Mouse (Mus musculus) limb, embryonic 15.5 days (tissue): Measurements from ENCODE around the gene Uhrf2. TPM values are rescaled to one million over a fixed set of nuclear protein-coding genes. Genes with fewer than 3 reads are reported as not detected.
"Not testable (repeated sequence)": the region's sequence is repeated elsewhere in the genome, so short reads cannot be mapped to it uniquely, and the experiment has no call there.

ENCODE experiments used
- ATAC-seq: fragments of 200-750 bp; cut with Nextera tagmentation; 2 replicates; pipeline ENCODE4 v1.8.0; 2017; ENCODE audit warnings: low read depth, moderate TSS enrichment; ENCODE audit not compliant: insufficient number of reproducible peaks, low FRiP score, low TSS enrichment
- H3K27ac ChIP-seq: fragments of 300-500 bp; sonication (generic); 2 replicates; pipeline ENCODE4 v1.5.1; 2015; ENCODE audit warnings: moderate library complexity, mild to moderate bottlenecking, inconsistent platforms
- H3K27me3 ChIP-seq: fragments of 300-500 bp; sonication (generic); 2 replicates; pipeline ENCODE4 v1.6.1; 2015; ENCODE audit warnings: inconsistent platforms
- H3K36me3 ChIP-seq: fragments of 300-500 bp; sonication (generic); 2 replicates; pipeline ENCODE4 v1.6.1; 2015; ENCODE audit warnings: inconsistent platforms
- H3K4me1 ChIP-seq: fragments of 300-500 bp; sonication (generic); 2 replicates; pipeline ENCODE4 v1.6.1; 2015; ENCODE audit warnings: inconsistent platforms
- H3K4me2 ChIP-seq: fragments of 300-500 bp; sonication (generic); 2 replicates; pipeline ENCODE4 v1.6.1; 2015; ENCODE audit warnings: mild to moderate bottlenecking, inconsistent platforms
- H3K4me3 ChIP-seq: fragments of 300-500 bp; sonication (generic); 2 replicates; pipeline ENCODE4 v1.5.1; 2015; ENCODE audit warnings: mild to moderate bottlenecking, inconsistent platforms
- H3K9ac ChIP-seq: fragments of 300-500 bp; sonication (generic); 2 replicates; pipeline ENCODE4 v1.6.1; 2015; ENCODE audit warnings: inconsistent platforms
- H3K9me3 ChIP-seq: fragments of 300-500 bp; sonication (generic); 2 replicates; pipeline ENCODE4 v1.6.1; 2016; ENCODE audit warnings: inconsistent platforms
- WGBS: fragments of 180-500 bp; shearing (Covaris S2); methylation state at CpG from one replicate; pipeline ENCODE4 v1.1.7; 2015; 5-methylcytosine and 5-hydroxymethylcytosine counted together
- polyA plus RNA-seq: library from polyadenylated mRNA; unstranded; fragments of >200 nt; fragmentation: Nextera tagmentation; extraction: Ambion mirVana; gene quantifications from 2 replicates; pipeline ENCODE4 v1.2.1, GENCODE M21; 2015

Uhrf2 gene
- 44.5 and 60.6 TPM in 2 replicates for polyA plus RNA-seq

- peak within 1 kb of the TSS; percentile 95 for H3K27ac ChIP-seq
- H3K4me1 ChIP-seq = peaks cover 17% of the 10 kb centered on the region
- H3K4me2 ChIP-seq = peak within 1 kb of the TSS; percentile 72
- WGBS = 2% methylated on average over 74 of the region's 74 CpGs
- peak; percentile 96 for ATAC-seq
- H3K9ac ChIP-seq = peak within 1 kb of the TSS; percentile 99
- H3K4me3 ChIP-seq = peak within 1 kb of the TSS; percentile 99
- no peaks in the 10 kb centered on the region for H3K9me3 ChIP-seq
- no peaks in the 10 kb centered on the region for H3K27me3 ChIP-seq
- no peaks in the 10 kb centered on the region for H3K36me3 ChIP-seq
These were observed at the start of gene Uhrf2 for GRCm38 (mm10) chr19:30029894-30030635. Gene Uhrf2 (plus strand): TSS chr19:30030513.

DNA sequence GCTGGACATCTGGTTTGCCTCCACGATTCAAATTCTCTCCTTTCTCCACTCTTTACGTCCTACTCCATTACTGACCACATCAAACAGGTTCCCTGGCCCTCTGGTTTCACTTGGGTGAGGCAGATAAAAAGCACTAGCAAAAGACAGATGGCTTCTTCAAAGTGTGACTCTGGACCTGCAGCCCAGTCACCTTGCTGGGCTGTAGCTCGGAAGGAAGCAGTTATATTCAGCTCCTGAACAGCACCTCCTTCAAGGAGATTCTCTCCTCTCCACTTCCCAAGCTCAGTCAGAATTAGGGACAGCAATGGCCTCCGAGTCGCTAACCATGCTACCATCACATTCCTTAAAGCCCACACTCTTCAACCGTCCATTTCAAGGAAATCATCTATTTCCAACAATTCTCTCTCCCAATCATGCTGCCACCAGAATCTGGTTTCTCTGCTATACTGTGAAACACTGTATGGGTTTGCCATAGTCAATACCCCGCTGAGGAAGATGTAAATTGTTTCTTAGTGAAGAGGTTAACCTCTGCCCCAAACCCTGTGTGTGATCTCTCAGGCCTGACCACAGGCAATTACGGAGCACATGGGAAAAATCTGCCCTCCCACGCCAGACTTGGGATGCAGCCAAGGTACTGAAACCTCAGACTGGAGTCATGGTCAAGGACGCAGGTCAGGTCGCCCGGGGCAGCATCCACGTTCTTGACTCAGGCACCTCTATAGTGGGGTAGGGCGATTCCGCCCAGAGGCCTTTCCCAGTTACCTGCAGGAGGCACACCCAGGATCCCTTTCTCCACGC lies 45.9 kb upstream of the Uhrf2 start:
- 65% methylated on average over 16 of the region's 16 CpGs for WGBS
- Histone ChIP-seq H3K4me2 (no peak overlapping the region), H3K27ac (no peak overlapping the region), H3K9me3 (no peaks in the 10 kb centered on the region), H3K27me3 (no peaks in the 10 kb centered on the region), H3K36me3 (no peaks in the 10 kb centered on the region), H3K4me3 (no peak overlapping the region), H3K4me1 (no peaks in the 10 kb centered on the region), H3K9ac (no peak overlapping the region)
- ATAC-seq = no peak

DNA sequence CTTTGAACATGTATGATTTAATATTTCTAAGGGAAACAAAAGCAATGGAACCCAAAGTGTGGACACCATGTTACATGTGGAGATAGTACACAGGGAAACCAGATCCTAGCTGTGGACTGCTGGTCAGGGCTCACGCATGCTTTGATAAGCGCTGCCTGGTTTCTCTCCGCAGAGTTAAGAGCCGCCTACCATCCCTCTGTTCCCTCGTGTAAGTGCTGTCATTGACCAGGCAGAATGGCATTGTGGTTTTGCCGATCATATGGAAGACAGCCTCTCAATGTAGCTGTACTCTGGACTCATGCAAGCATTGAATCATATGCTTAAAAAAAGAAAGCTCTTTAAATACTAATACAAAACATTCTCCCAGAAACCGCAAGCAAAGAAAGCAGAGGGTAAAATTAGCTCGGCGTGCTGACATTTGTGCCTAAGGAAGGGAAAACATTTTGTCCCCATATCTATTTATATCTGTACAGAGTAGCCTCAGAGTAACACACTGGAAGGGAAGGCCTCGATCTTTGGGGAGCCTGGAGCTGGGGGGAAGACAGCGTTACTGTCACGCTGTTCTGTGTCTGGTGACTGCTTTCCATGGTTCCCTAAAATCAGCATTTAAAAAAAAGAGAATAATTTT lies 43.7 kb upstream of the Uhrf2 start:
- Histone ChIP-seq H3K27me3 (no peaks in the 10 kb centered on the region), H3K9me3 (no peaks in the 10 kb centered on the region), H3K4me2 (no peak overlapping the region), H3K4me1 (no peaks in the 10 kb centered on the region), H3K4me3 (no peak overlapping the region), H3K27ac (no peak overlapping the region), H3K36me3 (no peaks in the 10 kb centered on the region), H3K9ac (no peak overlapping the region)
- WGBS = 74% methylated on average over 12 of the region's 12 CpGs
- ATAC-seq = no peak

GRCm38 (mm10) chr19:30000406-30001365 lies 29.6 kb upstream of the Uhrf2 start:
- Histone ChIP-seq H3K27me3 (no peaks in the 10 kb centered on the region), H3K36me3 (no peaks in the 10 kb centered on the region), H3K4me2 (no peak overlapping the region), H3K9me3 (no peaks in the 10 kb centered on the region), H3K4me3 (no peak overlapping the region), H3K4me1 (no peaks in the 10 kb centered on the region), H3K9ac (no peak overlapping the region), H3K27ac (no peak overlapping the region)
- WGBS = 72% methylated on average over 12 of the region's 12 CpGs
- no peak for ATAC-seq

GRCm38 (mm10) chr19:30001550-30001949 lies 28.8 kb upstream of the Uhrf2 start:
- Histone ChIP-seq H3K27ac (no peak overlapping the region), H3K9ac (no peak overlapping the region), H3K9me3 (no peaks in the 10 kb centered on the region), H3K4me3 (no peak overlapping the region), H3K4me2 (no peak overlapping the region), H3K27me3 (no peaks in the 10 kb centered on the region), H3K4me1 (no peaks in the 10 kb centered on the region), H3K36me3 (no peaks in the 10 kb centered on the region)
- ATAC-seq = no peak
- WGBS = 78% methylated on average over 6 of the region's 6 CpGs

DNA sequence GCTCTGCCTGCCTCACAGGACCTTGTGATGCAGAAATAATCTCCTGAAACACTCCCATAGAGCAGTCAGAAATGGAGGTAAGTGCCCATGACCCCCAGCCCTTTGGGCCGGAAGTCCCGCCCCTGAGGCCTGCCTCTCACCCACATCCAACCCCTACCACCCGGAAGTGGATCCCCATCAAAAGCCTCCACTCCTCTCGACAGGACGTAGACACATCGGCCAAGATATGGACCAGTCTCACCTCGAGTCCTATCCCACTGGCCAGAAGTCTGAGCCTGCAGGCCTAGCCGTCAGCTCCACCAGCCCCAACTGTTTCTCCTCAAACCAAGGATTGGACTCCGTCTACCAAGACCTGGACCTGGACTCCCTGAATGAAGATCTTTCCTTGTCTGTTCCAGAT lies 26.7 kb upstream of the Uhrf2 start, which contains the start of gene Trpd52l3:
TSS of gene Trpd52l3 (plus strand) at position 170 of the 400 bp plus-strand sequence.
- Histone ChIP-seq H3K36me3 (no peaks in the 10 kb centered on the region), H3K27ac (no peak within 1 kb of the TSS), H3K27me3 (no peaks in the 10 kb centered on the region), H3K9me3 (no peaks in the 10 kb centered on the region), H3K4me3 (no peak within 1 kb of the TSS), H3K4me2 (no peak within 1 kb of the TSS), H3K9ac (no peak within 1 kb of the TSS), H3K4me1 (no peaks in the 10 kb centered on the region)
- ATAC-seq = no peak
- WGBS = 94% methylated on average over 9 of the region's 9 CpGs

- 85% methylated on average over 3 of the region's 3 CpGs for WGBS
- ATAC-seq = no peak
These were observed 23.9 kb upstream of the Uhrf2 start for GRCm38 (mm10) chr19:30006371-30006770.

DNA sequence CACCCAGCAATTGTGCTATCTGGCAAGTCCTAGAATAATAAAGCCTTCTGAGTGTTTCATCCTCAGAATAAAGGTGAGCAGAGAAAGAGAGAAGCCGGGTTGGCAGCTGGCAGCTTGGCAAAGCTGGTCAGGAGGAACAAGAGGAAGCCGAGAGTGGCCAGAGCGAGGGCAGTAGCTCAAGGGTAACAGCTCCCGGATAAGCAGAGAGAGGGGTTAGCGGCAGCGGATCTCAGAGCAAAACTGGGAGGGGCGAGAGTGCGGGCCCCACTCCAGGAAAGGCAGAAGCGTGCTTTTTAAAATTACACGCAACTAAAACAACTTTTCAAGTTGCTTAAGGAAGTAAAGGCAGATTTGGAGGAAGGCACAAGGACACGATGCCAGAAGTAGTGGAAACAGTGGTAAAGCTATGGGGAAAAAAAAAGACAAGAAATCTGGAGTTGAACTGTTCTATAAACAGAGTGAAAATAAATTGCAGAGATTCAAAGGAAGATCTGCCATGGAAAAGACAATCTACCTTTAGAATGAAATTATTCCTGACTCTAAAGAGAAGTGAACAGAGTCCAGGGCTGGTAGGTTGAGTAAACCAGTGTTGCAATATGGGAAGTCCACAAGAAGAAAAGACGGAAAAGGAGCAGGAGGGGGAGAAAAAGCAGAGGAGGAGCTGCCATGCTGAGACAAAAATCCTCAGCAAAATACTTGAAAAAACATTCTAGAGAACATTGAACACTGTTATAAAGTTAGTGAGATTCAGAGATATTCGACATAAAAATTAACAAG lies 19.6 kb upstream of the Uhrf2 start:
- no peak for ATAC-seq
- Histone ChIP-seq H3K27me3 (no peaks in the 10 kb centered on the region), H3K4me3 (no peak overlapping the region), H3K36me3 (no peaks in the 10 kb centered on the region), H3K4me2 (no peak overlapping the region), H3K9ac (no peak overlapping the region), H3K4me1 (no peaks in the 10 kb centered on the region), H3K27ac (no peak overlapping the region), H3K9me3 (no peaks in the 10 kb centered on the region)
- 74% methylated on average over 13 of the region's 13 CpGs for WGBS

More at GRCm38 (mm10) chr19:30006371-30006770, 23.9 kb upstream of the Uhrf2 start:
- H3K27ac ChIP-seq = no peak overlapping the region
- H3K9me3 ChIP-seq = no peaks in the 10 kb centered on the region
- no peak overlapping the region for H3K9ac ChIP-seq
- H3K36me3 ChIP-seq = no peaks in the 10 kb centered on the region
- no peaks in the 10 kb centered on the region for H3K4me1 ChIP-seq
- H3K4me3 ChIP-seq = no peak overlapping the region
- H3K27me3 ChIP-seq = no peaks in the 10 kb centered on the region
- no peak overlapping the region for H3K4me2 ChIP-seq

DNA sequence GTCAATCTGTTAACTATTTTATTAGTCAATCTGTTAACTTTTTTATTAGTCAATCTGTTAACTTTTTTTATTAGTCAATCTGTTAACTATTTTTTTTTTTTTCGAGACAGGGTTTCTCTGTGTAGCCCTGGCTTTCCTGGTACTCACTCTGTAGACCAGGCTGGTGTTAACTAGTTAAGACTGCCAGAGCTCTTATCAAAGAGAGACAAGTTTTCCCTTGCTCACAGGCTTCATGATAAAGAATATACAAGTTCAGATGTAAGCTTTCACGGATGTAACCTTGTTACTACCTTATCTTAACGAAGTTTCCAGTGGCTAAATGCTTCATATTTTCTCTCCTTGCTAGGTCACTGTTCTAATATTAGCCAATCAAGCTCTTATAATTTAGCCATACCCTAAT lies 16.0 kb upstream of the Uhrf2 start:
- Histone ChIP-seq H3K36me3 (no peaks in the 10 kb centered on the region), H3K9ac (no peak overlapping the region), H3K27ac (no peak overlapping the region), H3K4me1 (no peaks in the 10 kb centered on the region), H3K9me3 (no peaks in the 10 kb centered on the region), H3K4me3 (no peak overlapping the region), H3K4me2 (no peak overlapping the region), H3K27me3 (no peaks in the 10 kb centered on the region)
- no peak for ATAC-seq
- 60% methylated on average over 3 of the region's 3 CpGs for WGBS

DNA sequence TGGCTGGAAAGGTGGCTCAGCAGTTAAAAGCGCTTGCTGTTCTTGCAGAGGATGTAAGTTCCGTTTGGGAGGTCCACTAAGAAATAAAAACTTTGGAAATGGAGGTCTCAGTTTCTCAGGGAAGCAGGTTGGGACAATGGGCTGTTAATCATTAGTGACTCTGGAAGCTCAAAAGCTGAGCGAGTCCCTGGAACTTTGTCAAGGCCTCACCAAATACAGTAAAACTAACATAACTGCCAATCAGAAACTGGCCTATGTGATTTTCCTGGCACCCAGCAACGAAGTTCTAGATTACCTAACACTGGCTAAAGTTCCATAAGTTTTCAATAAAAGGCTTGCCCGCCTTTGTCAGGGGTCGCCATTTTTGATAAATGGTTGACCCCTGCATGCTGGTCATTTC lies 14.2 kb upstream of the Uhrf2 start:
- H3K27ac ChIP-seq = no peak overlapping the region
- H3K4me1 ChIP-seq = no peaks in the 10 kb centered on the region
- H3K9me3 ChIP-seq = no peaks in the 10 kb centered on the region
- H3K36me3 ChIP-seq = no peaks in the 10 kb centered on the region
- no peaks in the 10 kb centered on the region for H3K27me3 ChIP-seq
- no peak overlapping the region for H3K4me3 ChIP-seq
- no peak overlapping the region for H3K9ac ChIP-seq
- 69% methylated on average over 6 of the region's 6 CpGs for WGBS
- no peak overlapping the region for H3K4me2 ChIP-seq
- no peak for ATAC-seq

DNA sequence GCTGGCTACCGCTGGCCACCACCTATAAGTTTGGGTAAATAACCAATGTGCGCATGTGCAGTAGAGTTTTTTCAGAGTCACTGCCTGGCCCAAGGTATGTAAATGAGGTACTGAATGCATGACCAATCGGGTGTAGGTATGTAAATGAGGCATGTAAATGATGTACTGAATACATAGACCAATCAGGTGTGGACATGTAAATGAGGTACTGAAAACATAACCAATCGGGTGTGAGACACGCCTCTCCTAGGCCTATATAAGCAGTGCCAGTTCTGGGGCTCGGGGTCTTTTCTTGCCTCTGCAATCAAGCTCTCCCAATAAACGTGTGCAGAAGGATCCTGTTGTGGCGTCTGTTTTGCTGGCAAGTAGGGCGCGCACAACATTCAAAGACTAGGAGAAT lies 6.9 kb upstream of the Uhrf2 start:
- not testable (repeated sequence) for H3K9ac ChIP-seq, H3K36me3 ChIP-seq, H3K27me3 ChIP-seq, H3K4me3 ChIP-seq, H3K4me1 ChIP-seq, H3K4me2 ChIP-seq, H3K9me3 ChIP-seq, H3K27ac ChIP-seq, ATAC-seq
- whole genome bisulfite sequencing = 96% methylated on average over 10 of the region's 10 CpGs
